Mouse (Mus musculus) heart, embryonic 16.5 days (tissue): ENCODE data around the gene Bap1. TPM values are rescaled to one million over a fixed set of nuclear protein-coding genes. Genes with fewer than 3 reads are reported as not detected.

ENCODE experiments used
- ATAC-seq: fragments of 200-750 bp; cut with Nextera tagmentation; replicated peaks from 2 replicates; pipeline ENCODE4 v1.8.0; 2017; ENCODE audit warnings: moderate number of reproducible peaks; ENCODE audit not compliant: insufficient read depth, low FRiP score; ENCODE audit errors: extremely low read depth
- H3K27ac ChIP-seq: fragments of 300-500 bp; sonication (generic); 2 replicates; pipeline ENCODE4 v1.5.1; 2014; ENCODE audit warnings: mild to moderate bottlenecking, low read length, control low read depth, moderate library complexity
- H3K27me3 ChIP-seq: fragments of 300-500 bp; sonication (generic); 2 replicates; pipeline ENCODE4 v1.6.1; 2014; ENCODE audit warnings: low read length, mixed read lengths; ENCODE audit not compliant: control insufficient read depth, insufficient read depth
- H3K36me3 ChIP-seq: fragments of 300-500 bp; sonication (generic); 2 replicates; pipeline ENCODE4 v1.6.1; 2014; ENCODE audit not compliant: control insufficient read depth, insufficient read depth
- H3K4me1 ChIP-seq: fragments of 300-500 bp; sonication (generic); 2 replicates; pipeline ENCODE4 v1.6.1; 2014; ENCODE audit warnings: low read length, mixed read lengths; ENCODE audit not compliant: control insufficient read depth, insufficient read depth
- H3K4me2 ChIP-seq: fragments of 300-500 bp; sonication (generic); 2 replicates; pipeline ENCODE4 v1.6.1; 2014; ENCODE audit warnings: low read depth, mild to moderate bottlenecking, control low read depth, low read length
- H3K4me3 ChIP-seq: fragments of 300-500 bp; sonication (generic); 2 replicates; pipeline ENCODE4 v1.5.1; 2014; ENCODE audit warnings: mild to moderate bottlenecking, control low read depth, low read length
- H3K9ac ChIP-seq: fragments of 300-500 bp; sonication (generic); 2 replicates; pipeline ENCODE4 v1.6.1; 2014; ENCODE audit warnings: low read length, control low read depth
- H3K9me3 ChIP-seq: fragments of 300-500 bp; sonication (generic); replicated peaks from 2 replicates; pipeline ENCODE4 v1.6.1; 2016; ENCODE audit warnings: low read length; ENCODE audit not compliant: control insufficient read depth
- WGBS: fragments of 180-500 bp; shearing (Covaris S2); extraction: QIAGEN DNeasy Blood & Tissue Kit; methylation state at CpG from one replicate; pipeline ENCODE4 v1.1.7; 2014; 5-methylcytosine and 5-hydroxymethylcytosine counted together
- polyA plus RNA-seq: library from polyadenylated mRNA; unstranded; fragments of >200 nt; fragmentation: Nextera tagmentation; extraction: Ambion mirVana; gene quantifications from 2 replicates; pipeline ENCODE4 v1.2.1, GENCODE M21; 2015

The Bap1 gene
- polyA plus RNA-seq, 1 experiment from 2014 or later, result 54.5 TPM

GRCm38 (mm10) chr14:31248396-31248795, 2.9 kb upstream of the Bap1 start:
- Histone ChIP-seq H3K36me3 (peaks cover 7% of the 10 kb centered on the region; the same call in 1 of the 2 replicates), H3K4me1 (peaks cover 22% of the 10 kb centered on the region), H3K27me3 (no peaks in the 10 kb centered on the region), H3K4me3 (no peak overlapping the region), H3K9ac (no peak overlapping the region), H3K9me3 (no peaks in the 10 kb centered on the region), H3K4me2 (no peak overlapping the region), H3K27ac (no peak overlapping the region)
- no peak for ATAC-seq
- 92% methylated on average over 6 of the region's 6 CpGs for WGBS

GRCm38 (mm10) chr14:31250222-31251083, 797 bp upstream of the Bap1 start:
- Histone ChIP-seq H3K9me3 (no peaks in the 10 kb centered on the region), H3K27me3 (no peaks in the 10 kb centered on the region), H3K4me1 (peaks cover 22% of the 10 kb centered on the region), H3K27ac (peak overlapping the region; percentile 97), H3K36me3 (peaks cover 24% of the 10 kb centered on the region), H3K4me3 (peak overlapping the region; percentile 91), H3K4me2 (peak overlapping the region; percentile 85), H3K9ac (peak overlapping the region; percentile 99)
- WGBS, result 17% methylated on average over 36 of the region's 38 CpGs
- ATAC-seq, result peak; percentile 81

DNA sequence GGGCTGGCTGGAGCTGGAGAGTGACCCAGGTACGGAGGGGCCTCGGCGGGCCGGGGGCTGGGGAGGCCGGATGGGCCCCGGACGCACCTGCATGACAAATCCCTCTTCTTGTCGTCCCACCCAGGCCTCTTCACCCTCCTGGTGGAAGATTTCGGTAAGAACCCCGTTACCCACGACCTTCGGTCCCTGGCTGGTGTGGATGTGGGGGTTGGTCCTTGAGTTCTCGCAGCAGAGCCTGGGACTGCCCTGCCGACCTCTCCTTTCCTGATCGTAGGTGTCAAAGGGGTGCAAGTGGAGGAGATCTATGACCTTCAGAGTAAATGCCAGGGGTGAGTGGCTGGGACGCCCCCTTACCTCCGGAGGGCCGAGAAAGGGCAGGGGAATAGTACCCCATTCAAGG, 376 bp downstream of the Bap1 start:
- ATAC-seq, result no peak; the same call in none of the 2 replicates
- Histone ChIP-seq H3K27me3 (no peaks in the 10 kb centered on the region), H3K36me3 (peaks cover 34% of the 10 kb centered on the region), H3K9me3 (no peaks in the 10 kb centered on the region), H3K27ac (peak overlapping the region; percentile 75), H3K9ac (peak overlapping the region; percentile 99), H3K4me3 (peak overlapping the region; percentile 91), H3K4me1 (peaks cover 14% of the 10 kb centered on the region), H3K4me2 (peak overlapping the region; percentile 71)
- WGBS, result under 1% methylated on average over 18 of the region's 18 CpGs

GRCm38 (mm10) chr14:31252091-31252490, 841 bp downstream of the Bap1 start:
- H3K9ac ChIP-seq, result peak overlapping the region; percentile 99
- no peak overlapping the region for H3K27ac ChIP-seq
- no peak for ATAC-seq
- H3K36me3 ChIP-seq, result peaks cover 38% of the 10 kb centered on the region
- H3K27me3 ChIP-seq, result no peaks in the 10 kb centered on the region
- H3K4me2 ChIP-seq, result peak overlapping the region; percentile 71
- 89% methylated on average over 5 of the region's 5 CpGs for WGBS
- H3K4me3 ChIP-seq, result peak overlapping the region; percentile 91
- peaks cover 14% of the 10 kb centered on the region for H3K4me1 ChIP-seq
- H3K9me3 ChIP-seq, result no peaks in the 10 kb centered on the region

GRCm38 (mm10) chr14:31258476-31259050, 7.3 kb downstream of the Bap1 start:
- WGBS, result 93% methylated on average over 14 of the region's 14 CpGs
- Histone ChIP-seq H3K9ac (no peak overlapping the region), H3K9me3 (no peaks in the 10 kb centered on the region), H3K27ac (no peak overlapping the region), H3K27me3 (no peaks in the 10 kb centered on the region), H3K4me3 (no peak overlapping the region), H3K36me3 (peaks cover 66% of the 10 kb centered on the region), H3K4me1 (no peaks in the 10 kb centered on the region), H3K4me2 (no peak overlapping the region)
- ATAC-seq, result no peak

- WGBS, result 89% methylated on average over 4 of the region's 4 CpGs
- Histone ChIP-seq H3K9ac (no peak overlapping the region), H3K27me3 (no peaks in the 10 kb centered on the region), H3K9me3 (no peaks in the 10 kb centered on the region), H3K36me3 (peaks cover 51% of the 10 kb centered on the region), H3K4me3 (no peak overlapping the region), H3K27ac (no peak overlapping the region), H3K4me2 (no peak overlapping the region), H3K4me1 (no peaks in the 10 kb centered on the region)
- no peak for ATAC-seq
Measured at GRCm38 (mm10) chr14:31260374-31260773, 9.1 kb downstream of the Bap1 start.

DNA sequence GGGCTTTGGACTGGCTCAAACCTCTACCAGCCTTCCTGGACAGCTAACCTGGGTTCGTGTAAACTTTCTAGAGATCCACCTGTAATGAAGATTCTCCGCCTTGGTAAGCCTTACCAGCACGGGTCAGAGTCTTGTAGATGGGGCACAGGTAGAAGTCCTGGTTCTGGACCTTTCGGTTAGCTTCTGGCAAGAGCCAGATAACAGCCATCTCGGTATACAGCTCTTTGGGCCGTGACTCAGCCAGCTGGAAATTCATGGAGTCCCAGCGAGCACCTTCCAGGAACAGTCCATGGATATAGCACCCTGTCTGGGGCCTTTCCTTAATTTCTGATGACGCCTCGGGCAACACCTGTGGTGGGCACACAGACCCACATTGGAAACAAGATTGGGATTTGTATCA, 9.7 kb downstream of the Bap1 start:
- Histone ChIP-seq H3K4me3 (no peak overlapping the region), H3K36me3 (peaks cover 46% of the 10 kb centered on the region), H3K9me3 (no peaks in the 10 kb centered on the region), H3K4me2 (no peak overlapping the region), H3K27me3 (no peaks in the 10 kb centered on the region), H3K9ac (no peak overlapping the region), H3K4me1 (no peaks in the 10 kb centered on the region), H3K27ac (no peak overlapping the region)
- 88% methylated on average over 9 of the region's 9 CpGs for WGBS
- ATAC-seq, result no peak

DNA sequence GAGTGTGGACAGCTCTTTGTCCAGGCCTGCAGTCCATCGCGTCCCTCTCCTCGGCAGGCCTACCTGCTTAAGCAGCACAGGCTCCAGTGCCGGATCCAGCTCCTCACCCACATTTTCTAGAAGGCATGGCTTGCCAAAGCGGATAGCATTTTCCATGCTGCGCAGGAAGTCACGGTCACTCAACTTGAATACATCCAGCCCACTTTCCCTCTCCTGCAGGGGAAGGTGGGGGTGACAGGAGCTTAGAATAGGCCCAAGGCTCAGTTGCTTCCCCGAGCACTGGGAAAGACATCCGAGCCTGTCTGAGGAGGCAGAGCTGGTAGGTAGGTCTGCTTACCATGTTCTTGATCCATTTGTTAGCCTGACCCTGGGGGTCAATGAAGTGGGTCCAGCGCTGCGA, 16.4 kb downstream of the Bap1 start:
- no peak overlapping the region for H3K9ac ChIP-seq
- no peaks in the 10 kb centered on the region for H3K9me3 ChIP-seq
- H3K27me3 ChIP-seq, result no peaks in the 10 kb centered on the region
- H3K4me2 ChIP-seq, result no peak overlapping the region
- 82% methylated on average over 11 of the region's 11 CpGs for WGBS
- H3K4me3 ChIP-seq, result no peak overlapping the region
- H3K36me3 ChIP-seq, result no peaks in the 10 kb centered on the region
- ATAC-seq, result no peak
- H3K4me1 ChIP-seq, result no peaks in the 10 kb centered on the region
- H3K27ac ChIP-seq, result no peak overlapping the region

GRCm38 (mm10) chr14:31268301-31269001, 17.2 kb downstream of the Bap1 start:
- Histone ChIP-seq H3K9ac (no peak overlapping the region), H3K27ac (no peak overlapping the region), H3K9me3 (no peaks in the 10 kb centered on the region), H3K36me3 (no peaks in the 10 kb centered on the region), H3K4me2 (no peak overlapping the region), H3K4me3 (no peak overlapping the region), H3K27me3 (no peaks in the 10 kb centered on the region), H3K4me1 (no peaks in the 10 kb centered on the region)
- ATAC-seq, result no peak
- 68% methylated on average over 9 of the region's 9 CpGs for WGBS
